Mouse (Mus musculus) intestine, embryonic 14.5 days (tissue): ENCODE measurements around the gene Fam131c. TPM values are rescaled to one million over a fixed set of nuclear protein-coding genes. Genes with fewer than 3 reads are reported as not detected.

Source experiments
- ATAC-seq: fragments of 200-750 bp; cut with Nextera tagmentation; replicated peaks from 2 replicates; pipeline ENCODE4 v1.8.0; 2017; ENCODE audit warnings: low read depth, moderate number of reproducible peaks, moderate TSS enrichment, moderate library complexity; ENCODE audit not compliant: low FRiP score, low TSS enrichment
- DNase-seq: peaks from one replicate; pipeline ENCODE4 v3.0.0-alpha.2; 2018; ENCODE audit warnings: low spot score
- H3K27ac ChIP-seq: fragments of 300-500 bp; sonication (generic); 2 replicates; pipeline ENCODE4 v1.5.1; 2014; ENCODE audit warnings: low read depth, mild to moderate bottlenecking, control low read depth
- H3K27me3 ChIP-seq: fragments of 300-500 bp; sonication (generic); replicated peaks from 2 replicates; pipeline ENCODE4 v1.6.1; 2014; ENCODE audit warnings: low read length, control low read depth; ENCODE audit not compliant: control insufficient read depth, insufficient read depth
- H3K36me3 ChIP-seq: fragments of 300-500 bp; sonication (generic); 2 replicates; pipeline ENCODE4 v1.6.1; 2014; ENCODE audit warnings: low read length, control low read depth; ENCODE audit not compliant: control insufficient read depth, insufficient read depth
- H3K4me1 ChIP-seq: fragments of 300-500 bp; sonication (generic); replicated peaks from 2 replicates; pipeline ENCODE4 v1.6.1; 2014; ENCODE audit warnings: low read length, control low read depth, mixed read lengths; ENCODE audit not compliant: control insufficient read depth, insufficient read depth
- H3K4me2 ChIP-seq: fragments of 300-500 bp; sonication (generic); 2 replicates; pipeline ENCODE4 v1.6.1; 2014; ENCODE audit warnings: low read length
- H3K4me3 ChIP-seq: fragments of 300-500 bp; sonication (generic); 2 replicates; pipeline ENCODE4 v1.5.1; 2014; ENCODE audit warnings: low read depth, low read length, control low read depth, mixed read lengths
- H3K9ac ChIP-seq: fragments of 300-500 bp; sonication (generic); 2 replicates; pipeline ENCODE4 v1.6.1; 2014; ENCODE audit warnings: mild to moderate bottlenecking, low read length
- H3K9me3 ChIP-seq: fragments of 300-500 bp; sonication (generic); 2 replicates; pipeline ENCODE4 v1.6.1; 2016; ENCODE audit warnings: low read length, control low read depth; ENCODE audit not compliant: control insufficient read depth
- WGBS: fragments of 180-500 bp; shearing (Covaris S2); extraction: QIAGEN DNeasy Blood & Tissue Kit; methylation state at CpG from one replicate; pipeline ENCODE4 v1.1.7; 2014; 5-methylcytosine and 5-hydroxymethylcytosine counted together
- polyA plus RNA-seq: library from polyadenylated mRNA; unstranded; fragments of >200 nt; fragmentation: Nextera tagmentation; extraction: Ambion mirVana; gene quantifications from 2 replicates; pipeline ENCODE4 v1.2.1, GENCODE M21; 2014

Fam131c gene
- polyA plus RNA-seq = 2.4 and 2.9 TPM in 2 replicates

- Histone ChIP-seq H3K4me3 (peak within 1 kb of the TSS; percentile 46), H3K27ac (no peak within 1 kb of the TSS), H3K4me2 (peak within 1 kb of the TSS; percentile 97), H3K36me3 (no peaks in the 10 kb centered on the region), H3K9ac (peak within 1 kb of the TSS; percentile 53), H3K4me1 (no peaks in the 10 kb centered on the region), H3K27me3 (peaks cover 31% of the 10 kb centered on the region), H3K9me3 (no peaks in the 10 kb centered on the region)
- ATAC-seq (peak; percentile 38), DNase-seq (peak; percentile 63)
- WGBS = under 1% methylated on average over 60 of the region's 71 CpGs
Measured at GRCm38 (mm10) chr4:141367997-141368791, at the start of gene Fam131c. Gene Fam131c, plus strand, starts transcription at chr4:141368220.

- 81% methylated on average over 11 of the region's 11 CpGs for WGBS
- Histone ChIP-seq H3K9ac (no peak overlapping the region), H3K36me3 (peaks cover 20% of the 10 kb centered on the region), H3K27ac (no peak overlapping the region), H3K27me3 (no peaks in the 10 kb centered on the region), H3K4me2 (no peak overlapping the region), H3K4me3 (no peak overlapping the region), H3K4me1 (peaks cover 7% of the 10 kb centered on the region; the same call in 1 of the 2 replicates), H3K9me3 (no peaks in the 10 kb centered on the region)
- no peak for ATAC-seq
- no peak for DNase-seq
Measured at GRCm38 (mm10) chr4:141322526-141322925, 45.5 kb upstream of the Fam131c start.

GRCm38 (mm10) chr4:141324771-141325191 is 43.2 kb upstream of the Fam131c start:
- H3K27ac ChIP-seq = no peak overlapping the region
- H3K9ac ChIP-seq = no peak overlapping the region
- DNase-seq (no peak), ATAC-seq (no peak)
- 89% methylated on average over 6 of the region's 6 CpGs for WGBS
- H3K27me3 ChIP-seq = no peaks in the 10 kb centered on the region
- H3K4me2 ChIP-seq = no peak overlapping the region
- peaks cover 7% of the 10 kb centered on the region; the same call in 1 of the 2 replicates for H3K4me1 ChIP-seq
- H3K9me3 ChIP-seq = no peaks in the 10 kb centered on the region
- peaks cover 16% of the 10 kb centered on the region for H3K36me3 ChIP-seq
- H3K4me3 ChIP-seq = no peak overlapping the region

- peak overlapping the region; percentile 34; the same call in 1 of the 2 replicates for H3K27ac ChIP-seq
- no peak for ATAC-seq
Measured at GRCm38 (mm10) chr4:141325636-141326035, 42.4 kb upstream of the Fam131c start.

GRCm38 (mm10) chr4:141327075-141327474 is 40.9 kb upstream of the Fam131c start:
- no peaks in the 10 kb centered on the region for H3K27me3 ChIP-seq
- H3K9me3 ChIP-seq = no peaks in the 10 kb centered on the region
- WGBS = 76% methylated on average over 4 of the region's 4 CpGs
- H3K4me3 ChIP-seq = no peak overlapping the region
- no peak overlapping the region for H3K9ac ChIP-seq
- no peak for DNase-seq
- peaks cover 10% of the 10 kb centered on the region for H3K36me3 ChIP-seq
- peaks cover 7% of the 10 kb centered on the region; the same call in 1 of the 2 replicates for H3K4me1 ChIP-seq
- ATAC-seq = no peak
- no peak overlapping the region for H3K4me2 ChIP-seq
- H3K27ac ChIP-seq = no peak overlapping the region

More at GRCm38 (mm10) chr4:141325636-141326035, 42.4 kb upstream of the Fam131c start:
- H3K9me3 ChIP-seq = no peaks in the 10 kb centered on the region
- H3K4me3 ChIP-seq = no peak overlapping the region
- DNase-seq = no peak
- H3K36me3 ChIP-seq = peaks cover 16% of the 10 kb centered on the region
- H3K27me3 ChIP-seq = no peaks in the 10 kb centered on the region
- no peak overlapping the region for H3K9ac ChIP-seq
- H3K4me2 ChIP-seq = no peak overlapping the region
- 47% methylated on average over 15 of the region's 15 CpGs for WGBS
- peaks cover 7% of the 10 kb centered on the region; the same call in 1 of the 2 replicates for H3K4me1 ChIP-seq

- no peak for DNase-seq
- H3K27me3 ChIP-seq = no peaks in the 10 kb centered on the region
- peaks cover 10% of the 10 kb centered on the region; the same call in 1 of the 2 replicates for H3K4me1 ChIP-seq
- H3K9me3 ChIP-seq = no peaks in the 10 kb centered on the region
- 82% methylated on average over 9 of the region's 9 CpGs for WGBS
- no peak overlapping the region for H3K27ac ChIP-seq
- no peak for ATAC-seq
- H3K4me3 ChIP-seq = no peak overlapping the region
- H3K9ac ChIP-seq = no peak overlapping the region
- no peaks in the 10 kb centered on the region for H3K36me3 ChIP-seq
- H3K4me2 ChIP-seq = no peak overlapping the region
Measured at GRCm38 (mm10) chr4:141328742-141329141, 39.3 kb upstream of the Fam131c start.

- DNase-seq (no peak), ATAC-seq (no peak)
- Histone ChIP-seq H3K9me3 (no peaks in the 10 kb centered on the region), H3K4me3 (no peak overlapping the region), H3K36me3 (no peaks in the 10 kb centered on the region), H3K4me1 (peaks cover 10% of the 10 kb centered on the region), H3K27me3 (no peaks in the 10 kb centered on the region), H3K27ac (no peak overlapping the region), H3K9ac (no peak overlapping the region), H3K4me2 (no peak overlapping the region)
- 63% methylated on average over 12 of the region's 12 CpGs for WGBS
Measured at GRCm38 (mm10) chr4:141329968-141330367, 38.1 kb upstream of the Fam131c start.

GRCm38 (mm10) chr4:141331446-141331845 is 36.6 kb upstream of the Fam131c start:
- 96% methylated on average over 2 of the region's 2 CpGs for WGBS
- Histone ChIP-seq H3K4me3 (no peak overlapping the region), H3K9ac (no peak overlapping the region), H3K4me2 (no peak overlapping the region), H3K27ac (no peak overlapping the region), H3K36me3 (no peaks in the 10 kb centered on the region), H3K9me3 (no peaks in the 10 kb centered on the region), H3K27me3 (no peaks in the 10 kb centered on the region), H3K4me1 (peaks cover 9% of the 10 kb centered on the region)
- DNase-seq = no peak
- ATAC-seq = no peak
